Mouse (Mus musculus) lung, postnatal 25 days (tissue): ENCODE measurements around the gene Fpr-rs6.

Source experiments
- DNase-seq: peaks from one replicate; pipeline ENCODE4 v3.0.0; 2022; ENCODE audit warnings: low spot score

Gene Fpr-rs6

DNA sequence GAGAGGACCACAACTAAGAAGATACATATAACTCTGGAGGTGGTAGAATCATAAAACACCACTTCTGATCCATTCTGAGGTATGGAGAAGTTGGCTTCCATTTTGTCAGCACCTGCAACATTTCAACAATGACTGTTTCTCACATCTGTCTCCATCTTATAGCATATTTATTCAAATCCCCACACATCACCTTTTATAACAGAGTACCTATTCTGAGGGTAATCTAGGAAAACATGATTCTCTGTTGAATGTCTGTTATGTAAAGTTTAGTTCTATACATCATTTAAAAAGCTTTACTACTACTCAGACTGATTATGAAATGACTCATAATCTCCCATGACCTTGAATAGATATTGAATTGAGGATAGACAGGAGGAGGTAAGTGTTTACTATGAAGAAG lies at the start of gene Fpr-rs6:
TSS of gene Fpr-rs6 (minus strand) at position 101 of the 400 bp plus-strand sequence.
- no peak for DNase-seq
